Mouse (Mus musculus) CD4-positive naive resting alpha-beta T cell, adult 57 days (primary cell): ENCODE results near the gene Ifi35. TPM values are rescaled to one million over a fixed set of nuclear protein-coding genes. Genes with fewer than 3 reads are reported as not detected.

ENCODE experiments used
- total RNA-seq: library from RNA; stranded (reverse); gene quantifications from one replicate; pipeline ENCODE4 v1.2.4, GENCODE M21; 2023

The Ifi35 gene
- 71.2 TPM for total RNA-seq

DNA sequence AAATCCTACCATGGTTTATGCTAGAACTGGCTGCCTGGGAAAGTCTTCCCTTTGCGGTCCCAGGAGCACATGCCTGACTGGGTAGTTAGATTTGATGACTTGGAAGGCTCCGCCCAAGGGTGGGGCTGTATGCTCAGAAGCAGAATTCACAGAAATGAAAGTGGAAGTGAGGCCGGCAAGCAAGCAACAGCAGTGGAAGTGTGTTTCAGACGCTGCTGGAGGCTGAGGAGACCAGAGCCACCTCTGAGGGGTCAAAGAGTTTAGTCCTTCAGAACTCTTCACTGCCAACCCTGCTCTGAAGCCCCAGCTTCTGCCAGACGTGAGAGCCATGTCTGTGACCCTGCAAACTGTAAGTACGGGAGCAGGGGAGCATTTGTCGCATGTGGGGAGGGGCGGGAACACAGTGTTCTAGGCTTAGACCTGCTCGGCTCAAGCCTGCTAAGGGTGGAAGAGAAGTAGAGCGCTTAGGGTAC is at the start of gene Ifi35:
Ifi35 (plus strand) TSS at position 134 of the 473 bp plus-strand sequence.

DNA sequence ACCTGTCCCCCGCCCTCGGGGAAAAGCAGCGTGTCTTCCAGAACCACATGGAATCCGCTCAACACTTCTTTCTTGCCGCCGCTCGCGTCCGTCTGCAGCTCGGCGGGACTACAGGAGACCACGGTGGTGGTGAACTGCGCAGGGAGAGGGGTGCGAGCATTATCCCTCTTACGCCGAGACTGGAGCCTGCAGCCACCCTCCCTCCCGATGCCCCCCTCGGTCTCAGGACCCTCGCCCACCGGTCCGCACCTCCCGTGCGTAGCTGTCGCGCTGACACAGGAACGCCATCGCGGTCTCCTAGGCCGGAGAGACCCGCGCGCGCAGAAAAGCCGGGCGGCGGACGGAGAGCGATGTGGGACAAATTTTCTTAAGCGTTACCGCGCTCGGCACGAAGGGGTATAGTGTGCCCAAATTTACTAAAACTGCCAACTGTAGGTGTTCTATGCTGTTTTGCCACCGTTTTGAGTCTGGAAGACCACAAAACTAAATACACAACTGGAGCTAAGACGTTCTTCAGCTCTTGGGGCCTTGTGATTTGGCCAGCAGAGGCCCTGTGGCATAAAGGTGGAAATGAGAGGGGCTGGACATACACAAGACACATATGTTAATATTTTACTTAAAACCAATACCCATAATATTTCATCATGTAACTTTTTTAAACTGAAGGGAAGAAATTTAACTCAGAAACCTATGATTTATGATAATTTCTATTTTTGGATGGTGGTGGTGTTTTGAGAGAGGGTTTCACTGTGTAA is 30.9 kb upstream of the Ifi35 start, which contains the start of gene Aarsd1:
Aarsd1 (minus strand) TSS at position 515 of the 755 bp plus-strand sequence.

DNA sequence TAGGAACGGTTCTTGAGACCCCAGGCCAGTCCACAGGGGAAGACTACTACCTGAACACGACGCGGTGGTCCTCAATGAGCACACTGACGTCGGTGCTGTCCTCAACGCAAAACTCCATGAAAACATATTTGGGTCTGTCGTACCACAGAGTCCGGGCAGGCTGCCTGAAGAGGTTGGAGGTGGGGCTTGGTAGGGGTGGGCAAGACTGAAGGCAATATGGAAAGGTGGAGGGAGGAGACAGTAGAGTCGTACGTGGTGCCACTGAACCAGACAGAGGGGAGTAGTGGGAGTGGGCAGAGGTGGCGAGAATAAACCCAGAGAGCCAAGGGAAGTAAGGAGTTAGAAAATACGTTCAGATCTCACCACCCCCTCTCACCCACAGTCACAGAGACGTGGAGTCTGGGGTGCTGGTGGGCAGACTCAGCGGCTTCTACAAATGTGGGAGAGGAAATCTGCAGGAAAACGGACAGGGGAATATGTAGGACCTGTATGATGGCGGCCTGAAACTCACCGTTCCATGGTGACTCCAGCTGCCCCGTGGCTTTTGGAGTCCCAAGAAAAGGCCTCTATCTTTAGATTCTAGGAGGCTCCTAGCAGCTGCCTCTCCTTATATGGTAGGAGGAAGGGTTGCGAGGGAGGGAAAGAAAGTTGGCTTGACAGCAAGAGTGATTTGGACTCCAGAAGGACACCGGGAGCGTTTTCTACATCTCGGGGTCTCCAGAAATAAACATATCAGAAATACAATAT is 23.9 kb upstream of the Ifi35 start, which contains the start of gene Gm27029:
Gm27029 (minus strand) TSS at position 692 of the 747 bp plus-strand sequence.

DNA sequence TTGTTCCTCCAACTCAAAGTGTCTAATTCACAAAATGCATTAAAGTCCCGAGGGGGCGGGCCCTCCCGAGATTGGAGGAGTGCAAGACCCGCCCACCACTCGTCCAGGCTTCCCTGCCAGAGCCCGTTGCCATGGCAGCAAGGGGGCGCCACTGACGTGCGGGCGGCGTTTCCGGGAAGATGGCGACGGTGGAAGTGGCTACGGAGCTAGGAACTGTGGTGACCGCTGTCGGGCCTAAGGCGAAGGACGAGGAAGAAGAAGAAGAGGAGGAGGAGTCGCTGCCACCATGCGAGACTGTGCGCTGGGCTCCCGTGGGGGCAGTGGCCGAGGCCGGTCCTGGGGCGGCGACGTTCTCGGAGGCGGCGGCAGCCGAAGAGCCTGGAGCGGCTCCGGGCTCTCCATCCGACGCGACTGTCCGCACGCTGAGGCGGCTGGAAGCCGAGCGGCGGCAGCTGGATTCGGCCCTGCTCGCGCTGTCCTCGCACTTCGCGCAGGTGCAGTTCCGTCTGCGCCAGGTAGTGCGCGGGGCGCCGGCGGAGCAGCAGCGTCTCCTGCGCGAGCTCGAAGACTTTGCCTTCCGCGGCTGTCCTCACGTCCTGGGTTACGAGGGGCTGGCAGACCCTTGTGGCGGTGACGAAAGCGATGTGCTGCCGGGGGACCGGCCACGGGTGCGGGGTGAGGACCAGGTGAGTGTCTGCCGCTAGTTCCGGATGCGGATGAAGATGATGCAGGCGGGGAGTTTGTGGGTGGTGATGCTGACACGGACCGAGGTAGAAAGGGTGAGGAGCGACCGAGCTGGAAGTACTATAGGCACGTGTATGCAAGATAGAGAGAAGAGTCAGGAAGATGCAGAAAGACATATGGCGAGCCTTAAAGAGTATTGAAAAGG is 23.0 kb upstream of the Ifi35 start, which contains the start of the genes Rundc1 and Ptges3l:
Rundc1 (plus strand) TSS at position 161 of the 889 bp plus-strand sequence.
Ptges3l (minus strand) TSS at position 409 of the 889 bp plus-strand sequence.

DNA sequence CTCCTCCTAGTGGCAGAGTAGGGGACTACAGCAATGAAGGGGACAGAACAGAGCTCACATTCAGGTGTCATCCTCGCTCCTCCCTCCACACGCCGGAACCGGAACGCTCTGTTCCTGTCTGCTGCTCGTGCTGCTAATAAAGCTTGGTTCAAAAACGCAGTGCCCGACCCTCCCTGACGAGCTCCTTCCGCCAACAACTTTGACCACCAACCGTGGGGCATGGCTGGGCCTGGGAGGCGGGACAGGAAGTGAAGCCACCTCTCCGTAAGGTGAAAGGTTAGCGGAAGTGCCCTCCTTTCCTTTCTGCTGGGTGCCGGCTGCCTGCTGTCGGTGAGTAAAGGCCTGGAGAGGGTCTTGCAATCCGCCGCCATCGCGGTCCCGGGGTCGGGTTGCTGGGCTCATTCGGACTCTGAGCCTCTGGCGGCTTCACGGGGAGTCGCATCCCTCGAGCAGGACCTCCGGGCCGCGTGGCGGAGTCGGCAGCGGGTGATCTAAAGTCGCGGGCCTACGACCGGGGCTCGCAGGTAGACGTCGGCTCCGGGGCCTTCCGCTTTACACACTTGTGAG is 6.0 kb upstream of the Ifi35 start, which contains the start of gene Rpl27:
Rpl27 (plus strand) TSS at position 172 of the 567 bp plus-strand sequence.

DNA sequence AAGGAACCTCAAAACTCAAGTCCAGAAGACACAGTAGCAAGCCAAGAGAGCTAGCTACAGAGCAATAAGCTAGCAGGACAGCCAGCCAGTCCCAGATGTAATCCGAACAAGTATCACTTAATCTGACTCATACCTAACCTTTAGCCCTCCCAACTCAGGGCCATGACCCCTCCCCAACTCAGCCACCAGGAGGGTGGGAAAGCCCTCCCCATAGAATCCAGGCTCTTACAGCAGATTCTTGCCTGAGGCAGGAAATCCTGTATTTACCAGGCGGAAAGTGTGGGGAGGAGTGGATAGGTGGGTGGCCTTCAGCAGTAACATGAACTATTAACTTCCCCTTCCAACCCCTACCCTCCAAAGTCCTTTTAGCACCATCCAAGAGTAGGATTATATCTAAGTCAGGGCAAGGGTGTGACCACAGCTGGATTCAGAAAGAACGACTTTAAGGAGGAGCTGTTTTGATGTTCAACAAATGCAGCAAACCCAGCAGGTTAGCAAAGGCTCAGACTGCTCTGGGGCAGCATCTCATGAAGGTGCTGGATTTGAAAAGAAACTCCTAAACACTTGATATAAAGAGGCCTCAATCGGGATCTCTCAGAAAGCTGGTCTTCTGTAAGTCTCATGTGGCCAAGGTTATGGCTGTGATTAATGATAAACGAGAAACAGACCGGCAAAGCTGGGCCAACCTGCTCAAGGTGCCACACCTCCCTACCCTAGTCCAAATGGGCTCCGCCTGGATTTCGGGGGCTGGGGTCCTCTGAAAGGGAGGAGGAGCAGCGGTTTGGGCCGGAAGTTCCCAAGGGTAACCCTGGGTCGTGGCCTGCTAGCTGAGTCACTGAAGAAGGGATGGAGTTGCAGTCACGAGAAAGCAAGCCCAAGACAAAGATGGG is 16.2 kb downstream of the Ifi35 start, which contains the start of gene Rnd2:
Rnd2 (plus strand) TSS at position 789 of the 890 bp plus-strand sequence.

DNA sequence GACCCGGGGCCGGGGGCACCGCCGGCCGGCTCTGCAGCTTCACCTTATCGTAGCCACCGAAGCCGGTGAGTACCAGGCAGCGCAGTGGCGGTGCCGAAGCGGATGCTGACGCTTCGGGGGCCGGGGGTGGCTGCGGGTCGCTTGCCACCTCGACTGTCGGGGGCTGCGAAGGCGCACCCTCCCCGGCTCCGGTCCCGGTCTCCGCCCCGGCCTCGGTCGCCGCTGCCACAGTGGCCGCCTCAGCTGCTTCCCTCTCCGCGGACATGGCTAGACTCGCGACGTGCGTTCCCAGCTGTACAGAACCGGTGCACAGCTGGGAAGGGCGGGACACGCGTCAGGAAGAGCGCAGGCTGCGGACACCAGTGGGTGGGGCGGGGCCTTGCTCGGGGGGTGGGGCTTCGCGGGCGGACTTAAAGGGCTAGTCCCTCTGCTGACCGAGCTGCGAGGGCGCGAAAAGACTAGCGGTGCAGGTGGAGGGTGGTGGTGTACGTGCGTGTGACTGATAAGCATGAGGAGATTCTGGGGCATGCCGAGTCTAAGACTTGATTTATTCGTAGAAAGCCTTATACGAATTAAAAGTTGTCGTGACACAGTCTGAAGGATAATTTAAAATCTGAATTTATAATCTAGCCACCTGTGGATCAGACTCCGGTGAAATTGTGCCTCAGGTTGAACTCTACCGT is 17.8 kb downstream of the Ifi35 start, which contains the start of gene Vat1:
Vat1 (minus strand) TSS at position 362 of the 683 bp plus-strand sequence.

Other genes with a start within 250 kb of the Ifi35 start
- 91.5 TPM for gene Ezh1, start 221.9 kb upstream of the Ifi35 start, total RNA-seq
- 0.92 TPM for gene Ramp2, start 202.4 kb upstream of the Ifi35 start, total RNA-seq
- 65.9 TPM for gene Vps25, start 194.7 kb upstream of the Ifi35 start, total RNA-seq
- gene Wnk4, start 187.8 kb upstream of the Ifi35 start, total RNA-seq, result 2.5 TPM
- gene Cntd1, start 169.4 kb upstream of the Ifi35 start, total RNA-seq, result not detected
- gene Coa3, start 169.3 kb upstream of the Ifi35 start, total RNA-seq, result 26.4 TPM
- 187 TPM for gene Becn1, start 146.1 kb upstream of the Ifi35 start, total RNA-seq
- gene Psme3, start 132.2 kb upstream of the Ifi35 start, total RNA-seq, result 128 TPM
- 22.4 TPM for gene Aoc2, start 123.3 kb upstream of the Ifi35 start, total RNA-seq
- gene Aoc3, start 117.8 kb upstream of the Ifi35 start, total RNA-seq, result 0.68 TPM
- gene G6pc, start 80.8 kb upstream of the Ifi35 start, total RNA-seq, result not detected
- gene Aarsd1, start 30.8 kb upstream of the Ifi35 start, total RNA-seq, result 21.6 TPM
- gene Gm27029, start 23.6 kb upstream of the Ifi35 start, total RNA-seq, result 3.0 TPM
- gene Rundc1, start 23.3 kb upstream of the Ifi35 start, total RNA-seq, result 22.3 TPM
- gene Ptges3l, start 23.1 kb upstream of the Ifi35 start, total RNA-seq, result 5.2 TPM
- 120 TPM for gene Rpl27, start 6.1 kb upstream of the Ifi35 start, total RNA-seq
- gene Rnd2, start 16.6 kb downstream of the Ifi35 start, total RNA-seq, result 1.2 TPM
- gene Vat1, start 17.8 kb downstream of the Ifi35 start, total RNA-seq, result 8.6 TPM
- gene Brca1, start 103.5 kb downstream of the Ifi35 start, total RNA-seq, result 2.2 TPM
- 127 TPM for gene Nbr1, start 103.7 kb downstream of the Ifi35 start, total RNA-seq
- gene Tmem106a, start 133.8 kb downstream of the Ifi35 start, total RNA-seq, result 10.5 TPM
- not detected for gene Gm11634, start 150.8 kb downstream of the Ifi35 start, total RNA-seq
- gene Rdm1, start 178.8 kb downstream of the Ifi35 start, total RNA-seq, result 36.4 TPM
- gene Arl4d, start 217.1 kb downstream of the Ifi35 start, total RNA-seq, result 5.4 TPM